Mouse (Mus musculus): ENCODE data around the gene Dalrd3.
A peak's percentile ranks its signal among the peaks of the same experiment; 100 is the strongest.
"Not testable (repeated sequence)": the region's sequence is repeated elsewhere in the genome, so short reads cannot be mapped to it uniquely, and the experiment has no call there.

Dalrd3 gene

GRCm38 (mm10) chr9:108573774-108574690 lies 4.3 kb downstream of the Dalrd3 start:
- DNase-seq (ENCODE audit: low spot score) = peak; percentile 33

GRCm38 (mm10) chr9:108574921-108575320 lies 5.2 kb downstream of the Dalrd3 start:
- no peak for DNase-seq (ENCODE audit: low spot score)

GRCm38 (mm10) chr9:108575321-108576297 lies 5.9 kb downstream of the Dalrd3 start:
- DNase-seq (ENCODE audit: low spot score) = no peak

- no peak for DNase-seq (ENCODE audit: low spot score)
These were observed 7.3 kb downstream of the Dalrd3 start for GRCm38 (mm10) chr9:108577025-108577424.

- peak; percentile 46 for DNase-seq (ENCODE audit: low spot score)
These were observed 8.4 kb downstream of the Dalrd3 start for GRCm38 (mm10) chr9:108577934-108578544.

GRCm38 (mm10) chr9:108578545-108579343 lies 9.1 kb downstream of the Dalrd3 start, which contains the start of gene Wdr6:
Gene Wdr6, minus strand, starts transcription at chr9:108578739.
- peak; percentile 81 for DNase-seq (ENCODE audit: low spot score)

- no peak for DNase-seq (ENCODE audit: low spot score)
These were observed 9.6 kb downstream of the Dalrd3 start for GRCm38 (mm10) chr9:108579344-108579690.

GRCm38 (mm10) chr9:108587571-108588180 lies 18.0 kb downstream of the Dalrd3 start:
- no peak for DNase-seq (ENCODE audit: low spot score)

- no peak for DNase-seq (ENCODE audit: low spot score)
These were observed 19.5 kb downstream of the Dalrd3 start for GRCm38 (mm10) chr9:108589229-108589628.

- no peak for DNase-seq (ENCODE audit: low spot score)
These were observed 21.8 kb downstream of the Dalrd3 start for GRCm38 (mm10) chr9:108591462-108591861.

- DNase-seq (ENCODE audit: low spot score) = no peak
These were observed 24.7 kb downstream of the Dalrd3 start for GRCm38 (mm10) chr9:108594354-108594753.

- DNase-seq (ENCODE audit: low spot score) = peak; percentile 52
These were observed 27.5 kb downstream of the Dalrd3 start, which contains the start of gene P4htm for GRCm38 (mm10) chr9:108596998-108597764. Gene P4htm, minus strand, starts transcription at chr9:108597667.

GRCm38 (mm10) chr9:108599021-108599566 lies 29.4 kb downstream of the Dalrd3 start:
- DNase-seq (ENCODE audit: low spot score) = no peak

GRCm38 (mm10) chr9:108600011-108600410 lies 30.3 kb downstream of the Dalrd3 start:
- DNase-seq (ENCODE audit: low spot score) = no peak

- DNase-seq (ENCODE audit: low spot score) = no peak
These were observed 32.3 kb downstream of the Dalrd3 start for GRCm38 (mm10) chr9:108601986-108602385.

- not testable (repeated sequence) for DNase-seq (ENCODE audit: low spot score)
These were observed 38.2 kb downstream of the Dalrd3 start for GRCm38 (mm10) chr9:108607929-108608328.

- no peak for DNase-seq (ENCODE audit: low spot score)
These were observed 39.2 kb downstream of the Dalrd3 start for GRCm38 (mm10) chr9:108608889-108609288.

GRCm38 (mm10) chr9:108611488-108611887 lies 41.8 kb downstream of the Dalrd3 start:
- no peak for DNase-seq (ENCODE audit: low spot score)

GRCm38 (mm10) chr9:108617301-108617700 lies 47.6 kb downstream of the Dalrd3 start:
- no peak for DNase-seq (ENCODE audit: low spot score)
